Mouse (Mus musculus): ENCODE measurements around the gene Slc22a12.

GRCm38 (mm10) chr19:6546096-6546495, 3.3 kb upstream of the Slc22a12 start:
- no peak for TF ChIP-seq CTCF (IDR thresholded peaks at IDR 0.05; ENCODE audit: insufficient read depth, low read length)
- no peak for TF ChIP-seq POLR2A (IDR thresholded peaks at IDR 0.05; ENCODE audit: borderline replicate concordance, extremely low read depth, low read depth, low read length)

All from lung, adult 2 months (tissue).